Mouse (Mus musculus): Measurements from ENCODE around the gene Olfr1416. TPM values are rescaled to one million over a fixed set of nuclear protein-coding genes. Genes with fewer than 3 reads are reported as not detected.

The Olfr1416 gene
- total and polyA plus RNA-seq, 2 experiments from 2014 or later, result not detected

DNA sequence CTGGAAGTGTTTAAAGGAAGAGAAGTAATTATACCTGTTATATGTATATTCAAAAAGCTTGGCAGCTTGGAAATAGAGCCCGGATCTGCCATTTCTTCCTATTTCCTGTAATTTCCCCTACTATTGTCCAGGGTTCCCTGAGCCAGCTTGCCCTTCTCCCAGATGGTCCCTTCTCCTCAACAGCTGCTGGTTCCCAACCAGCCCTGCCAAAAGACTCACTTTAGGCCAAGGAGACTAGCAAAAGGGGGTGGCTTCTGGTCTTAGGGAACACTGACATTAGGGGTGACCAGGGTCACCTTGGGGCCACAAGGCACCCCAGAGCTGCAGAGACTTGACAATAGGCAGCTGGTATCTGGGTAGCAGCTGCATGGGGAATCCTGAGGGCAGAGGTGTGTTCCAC, 49.9 kb downstream of the Olfr1416 start:
- ATAC-seq (no peak), DNase-seq (ENCODE audit: low spot score) (no peak)
- Histone ChIP-seq H3K4me1 (ENCODE audit: insufficient read depth, low read length) (peaks cover 15% of the 10 kb centered on the region; the same call in 1 of the 2 replicates), H3K36me3 (ENCODE audit: insufficient read depth, low read length) (no peaks in the 10 kb centered on the region; the same call in 1 of the 2 replicates), H3K4me2 (ENCODE audit: low read depth, low read length) (no peak overlapping the region), H3K4me3 (ENCODE audit: low read length) (no peak overlapping the region), H3K27me3 (ENCODE audit: insufficient read depth, low read length) (no peaks in the 10 kb centered on the region), H3K9ac (replicated peaks; ENCODE audit: low read length) (no peak overlapping the region), H3K27ac (no peak overlapping the region), H3K9me3 (ENCODE audit: low read length) (no peaks in the 10 kb centered on the region)
- TF ChIP-seq CTCF (IDR thresholded peaks at IDR 0.05; ENCODE audit: low read depth), result no peak
- WGBS, result 79% methylated on average over 1 of the region's 1 CpGs

DNA sequence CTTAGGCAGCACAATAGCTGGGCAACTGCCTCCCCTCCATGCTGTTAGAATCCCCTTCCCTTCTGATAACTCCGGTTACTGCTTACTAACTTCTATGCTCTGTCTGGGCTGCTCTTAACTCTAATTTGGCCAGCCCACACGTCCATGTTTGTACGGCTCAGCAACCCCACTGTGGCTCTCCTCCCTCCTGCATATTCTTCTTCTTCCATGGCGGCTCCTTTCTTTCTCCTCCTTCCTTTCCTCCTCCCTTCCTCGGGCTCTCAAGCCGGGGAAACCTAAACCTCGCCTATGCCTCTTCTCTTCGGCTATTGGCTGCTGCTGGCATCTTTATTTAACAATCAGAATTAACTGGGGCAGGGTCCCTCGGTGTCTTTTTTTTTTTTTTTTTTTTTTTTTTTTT, 52.1 kb downstream of the Olfr1416 start:
- Histone ChIP-seq H3K9ac (replicated peaks; ENCODE audit: low read length) (no peak overlapping the region), H3K4me3 (ENCODE audit: low read length) (no peak overlapping the region), H3K4me2 (ENCODE audit: low read depth, low read length) (no peak overlapping the region), H3K27ac (no peak overlapping the region), H3K27me3 (ENCODE audit: insufficient read depth, low read length) (no peaks in the 10 kb centered on the region), H3K36me3 (ENCODE audit: insufficient read depth, low read length) (no peaks in the 10 kb centered on the region), H3K4me1 (ENCODE audit: insufficient read depth, low read length) (peaks cover 8% of the 10 kb centered on the region; the same call in 1 of the 2 replicates), H3K9me3 (ENCODE audit: low read length) (no peaks in the 10 kb centered on the region)
- DNase-seq (ENCODE audit: low spot score), result no peak
- 61% methylated on average over 9 of the region's 9 CpGs for WGBS
- no peak for ATAC-seq
- no peak for TF ChIP-seq CTCF (IDR thresholded peaks at IDR 0.05; ENCODE audit: low read depth)

DNA sequence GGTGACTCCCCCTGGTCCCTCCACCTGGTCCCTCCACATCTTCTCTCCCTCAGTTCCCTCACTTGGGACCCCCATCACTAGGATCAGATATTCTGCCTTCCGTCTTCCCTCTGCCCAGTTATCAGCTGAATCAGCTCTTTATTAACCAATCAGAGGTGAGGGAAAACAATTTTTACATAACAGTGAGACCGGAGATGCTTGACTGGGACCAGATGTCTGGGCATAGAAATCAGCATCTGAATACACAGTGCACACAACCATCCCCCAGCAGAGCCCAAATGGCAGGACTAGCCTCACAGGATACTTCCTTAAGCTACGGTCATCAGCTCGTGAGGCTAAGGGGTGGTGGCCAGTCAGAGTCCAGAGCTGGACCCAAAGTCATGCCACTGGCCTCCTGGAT, 52.8 kb downstream of the Olfr1416 start:
- Histone ChIP-seq H3K9me3 (ENCODE audit: low read length) (no peaks in the 10 kb centered on the region), H3K4me2 (ENCODE audit: low read depth, low read length) (no peak overlapping the region), H3K27me3 (ENCODE audit: insufficient read depth, low read length) (no peaks in the 10 kb centered on the region), H3K4me3 (ENCODE audit: low read length) (no peak overlapping the region), H3K4me1 (ENCODE audit: insufficient read depth, low read length) (peaks cover 1% of the 10 kb centered on the region; the same call in 1 of the 2 replicates), H3K27ac (no peak overlapping the region), H3K36me3 (ENCODE audit: insufficient read depth, low read length) (no peaks in the 10 kb centered on the region), H3K9ac (replicated peaks; ENCODE audit: low read length) (no peak overlapping the region)
- no peak for DNase-seq (ENCODE audit: low spot score)
- 43% methylated on average over 4 of the region's 4 CpGs for WGBS
- ATAC-seq, result no peak
- TF ChIP-seq CTCF (IDR thresholded peaks at IDR 0.05; ENCODE audit: low read depth), result no peak

DNA sequence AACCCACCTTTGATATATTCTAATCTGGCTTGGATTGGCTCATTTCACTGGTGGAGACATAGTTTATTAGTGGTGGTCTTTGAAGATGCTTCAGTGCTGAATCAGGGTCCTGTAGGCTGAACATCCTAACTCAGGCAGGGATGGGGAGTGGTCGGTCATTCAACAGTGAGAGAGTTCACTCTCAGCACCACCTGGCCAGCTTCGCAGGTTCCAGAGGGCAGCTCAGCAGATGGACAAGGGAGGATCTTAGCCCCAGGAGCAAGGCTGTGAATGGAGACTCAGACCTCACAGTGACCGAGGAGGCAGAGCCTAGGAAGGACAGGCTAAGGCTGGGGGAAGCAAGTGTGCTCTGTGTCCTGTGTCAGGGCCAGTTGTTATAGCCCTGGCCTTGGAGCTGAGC, 53.5 kb downstream of the Olfr1416 start:
- Histone ChIP-seq H3K27me3 (ENCODE audit: insufficient read depth, low read length) (no peaks in the 10 kb centered on the region), H3K27ac (no peak overlapping the region), H3K9ac (replicated peaks; ENCODE audit: low read length) (no peak overlapping the region), H3K4me3 (ENCODE audit: low read length) (no peak overlapping the region), H3K4me2 (ENCODE audit: low read depth, low read length) (no peak overlapping the region), H3K36me3 (ENCODE audit: insufficient read depth, low read length) (no peaks in the 10 kb centered on the region), H3K4me1 (ENCODE audit: insufficient read depth, low read length) (no peaks in the 10 kb centered on the region), H3K9me3 (ENCODE audit: low read length) (no peaks in the 10 kb centered on the region)
- DNase-seq (ENCODE audit: low spot score) (no peak), ATAC-seq (no peak)
- no peak for TF ChIP-seq CTCF (IDR thresholded peaks at IDR 0.05; ENCODE audit: low read depth)
- 76% methylated on average over 3 of the region's 3 CpGs for WGBS

DNA sequence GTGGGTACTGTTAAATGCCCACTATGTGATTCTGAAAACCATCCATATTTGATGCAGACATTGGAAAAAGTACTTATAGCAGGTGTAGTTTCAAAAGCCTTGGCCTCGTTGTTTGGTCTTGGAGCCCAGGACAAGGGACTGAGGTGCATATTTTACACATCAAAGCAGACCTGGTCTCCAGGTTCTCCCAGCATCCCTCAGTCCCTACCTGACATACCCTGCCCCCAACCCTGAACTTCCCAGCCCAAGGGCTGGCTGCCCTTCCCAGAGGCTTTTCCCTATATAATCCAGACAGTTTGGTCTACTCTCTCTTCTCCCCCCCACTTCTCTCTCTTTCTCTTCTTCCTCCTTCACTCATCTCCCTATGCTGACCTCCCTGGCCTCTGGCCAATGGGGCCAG, 53.9 kb downstream of the Olfr1416 start:
- Histone ChIP-seq H3K27me3 (ENCODE audit: insufficient read depth, low read length) (no peaks in the 10 kb centered on the region), H3K36me3 (ENCODE audit: insufficient read depth, low read length) (no peaks in the 10 kb centered on the region), H3K4me3 (ENCODE audit: low read length) (no peak overlapping the region), H3K4me2 (ENCODE audit: low read depth, low read length) (no peak overlapping the region), H3K9ac (replicated peaks; ENCODE audit: low read length) (no peak overlapping the region), H3K27ac (no peak overlapping the region), H3K9me3 (ENCODE audit: low read length) (no peaks in the 10 kb centered on the region), H3K4me1 (ENCODE audit: insufficient read depth, low read length) (no peaks in the 10 kb centered on the region)
- no peak for TF ChIP-seq CTCF (IDR thresholded peaks at IDR 0.05; ENCODE audit: low read depth)
- DNase-seq (ENCODE audit: low spot score), result no peak
- ATAC-seq, result no peak
- WGBS, result 86% methylated on average over 1 of the region's 1 CpGs

Small RNA genes lying within 50 kb of the gene (microRNA-seq; reads per million reads assigned to microRNA genes)
- gene Mir6900, result 4.9 to 6.4 reads per million in 2 experiments

Other genes with a start within 250 kb of the Olfr1416 start
- gene Ndufa10, start 11.3 kb downstream of the Olfr1416 start, total RNA-seq (2014; rRNA removed), result 187 and 244 TPM in 2 replicates
- gene Ndufa10, start 11.3 kb downstream of the Olfr1416 start, polyA plus RNA-seq (2015; fragmentation: Nextera tagmentation; extraction: Ambion mirVana), result 373 and 388 TPM in 2 replicates
- gene Olfr1415, start 11.0 kb upstream of the Olfr1416 start, total RNA-seq (2014; rRNA removed), result not detected in 2 replicates
- gene Olfr1415, start 11.0 kb upstream of the Olfr1416 start, polyA plus RNA-seq (2015; fragmentation: Nextera tagmentation; extraction: Ambion mirVana), result not detected in 2 replicates
- gene Olfr1414, start 33.5 kb upstream of the Olfr1416 start, total RNA-seq (2014; rRNA removed), result not detected in 2 replicates
- not detected in 2 replicates for gene Olfr1414, start 33.5 kb upstream of the Olfr1416 start, polyA plus RNA-seq (2015; fragmentation: Nextera tagmentation; extraction: Ambion mirVana)
- gene Olfr1413, start 86.2 kb upstream of the Olfr1416 start, total RNA-seq (2014; rRNA removed), result not detected in 2 replicates
- not detected in 2 replicates for gene Olfr1413, start 86.2 kb upstream of the Olfr1416 start, polyA plus RNA-seq (2015; fragmentation: Nextera tagmentation; extraction: Ambion mirVana)
- not detected in 2 replicates for gene Olfr1412, start 100.7 kb upstream of the Olfr1416 start, total RNA-seq (2014; rRNA removed)
- gene Olfr1412, start 100.7 kb upstream of the Olfr1416 start, polyA plus RNA-seq (2015; fragmentation: Nextera tagmentation; extraction: Ambion mirVana), result not detected in 2 replicates
- not detected in 2 replicates for gene Olfr1411, start 109.3 kb upstream of the Olfr1416 start, total RNA-seq (2014; rRNA removed)
- gene Olfr1411, start 109.3 kb upstream of the Olfr1416 start, polyA plus RNA-seq (2015; fragmentation: Nextera tagmentation; extraction: Ambion mirVana), result not detected in 2 replicates
- gene Olfr1410, start 120.7 kb upstream of the Olfr1416 start, total RNA-seq (2014; rRNA removed), result not detected in 2 replicates
- gene Olfr1410, start 120.7 kb upstream of the Olfr1416 start, polyA plus RNA-seq (2015; fragmentation: Nextera tagmentation; extraction: Ambion mirVana), result not detected in 2 replicates
- not detected in 2 replicates for gene Olfr12, start 132.7 kb upstream of the Olfr1416 start, total RNA-seq (2014; rRNA removed)
- not detected in 2 replicates for gene Olfr12, start 132.7 kb upstream of the Olfr1416 start, polyA plus RNA-seq (2015; fragmentation: Nextera tagmentation; extraction: Ambion mirVana)
- gene Cops9, start 156.9 kb upstream of the Olfr1416 start, total RNA-seq (2014; rRNA removed), result 201 and 223 TPM in 2 replicates
- 641 and 676 TPM in 2 replicates for gene Cops9, start 156.9 kb upstream of the Olfr1416 start, polyA plus RNA-seq (2015; fragmentation: Nextera tagmentation; extraction: Ambion mirVana)
- gene Otos, start 163.7 kb upstream of the Olfr1416 start, total RNA-seq (2014; rRNA removed), result not detected in 2 replicates
- gene Otos, start 163.7 kb upstream of the Olfr1416 start, polyA plus RNA-seq (2015; fragmentation: Nextera tagmentation; extraction: Ambion mirVana), result 0.81 and 0.88 TPM in 2 replicates